Mouse (Mus musculus): ENCODE results near the gene Mapk12. TPM values are rescaled to one million over a fixed set of nuclear protein-coding genes. Genes with fewer than 3 reads are reported as not detected.

Mapk12 gene
- polyA plus RNA-seq, 1 experiment from 2014 or later: 5.1 TPM

GRCm38 (mm10) chr15:89179630-89179964 lies 39.1 kb upstream of the Mapk12 start:
- no peaks in the 10 kb centered on the region for H3K27me3 ChIP-seq (replicated peaks; ENCODE audit: control insufficient read depth, insufficient read depth, low read length)
- no peak for ATAC-seq
- no peaks in the 10 kb centered on the region for H3K9me3 ChIP-seq (replicated peaks; ENCODE audit: control insufficient read depth, low read length)
- H3K4me2 ChIP-seq (ENCODE audit: low read length): peak overlapping the region; percentile 67
- peak overlapping the region; percentile 95 for H3K27ac ChIP-seq (ENCODE audit: low read depth, low read length)
- under 1% methylated on average over 6 of the region's 6 CpGs for WGBS
- H3K4me1 ChIP-seq (ENCODE audit: control insufficient read depth, insufficient read depth, low read length): peaks cover 72% of the 10 kb centered on the region
- no peak for DNase-seq (ENCODE audit: low spot score)
- H3K4me3 ChIP-seq (ENCODE audit: low read depth, low read length): peak overlapping the region; percentile 86
- H3K36me3 ChIP-seq (ENCODE audit: control insufficient read depth, insufficient read depth, low read length): 0 out of 2 replicates have a peak, but pooled peaks cover 2% of the 10 kb centered on the region
- H3K9ac ChIP-seq (ENCODE audit: low read length): peak overlapping the region; percentile 98

GRCm38 (mm10) chr15:89178954-89179629 lies 38.6 kb upstream of the Mapk12 start:
- H3K4me3 ChIP-seq (ENCODE audit: low read depth, low read length): peak overlapping the region; percentile 86
- ATAC-seq (0 out of 2 replicates have a peak, but pooled peaks have one; percentile 8), DNase-seq (ENCODE audit: low spot score) (peak; percentile 72)
- no peaks in the 10 kb centered on the region for H3K27me3 ChIP-seq (replicated peaks; ENCODE audit: control insufficient read depth, insufficient read depth, low read length)
- H3K27ac ChIP-seq (ENCODE audit: low read depth, low read length): peak overlapping the region; percentile 95; the same call in 1 of the 2 replicates
- H3K36me3 ChIP-seq (ENCODE audit: control insufficient read depth, insufficient read depth, low read length): no peaks in the 10 kb centered on the region
- no peaks in the 10 kb centered on the region for H3K9me3 ChIP-seq (replicated peaks; ENCODE audit: control insufficient read depth, low read length)
- peak overlapping the region; percentile 98 for H3K9ac ChIP-seq (ENCODE audit: low read length)
- WGBS: 3% methylated on average over 16 of the region's 16 CpGs
- peaks cover 72% of the 10 kb centered on the region for H3K4me1 ChIP-seq (ENCODE audit: control insufficient read depth, insufficient read depth, low read length)
- peak overlapping the region; percentile 67 for H3K4me2 ChIP-seq (ENCODE audit: low read length)

GRCm38 (mm10) chr15:89178260-89178860 lies 37.9 kb upstream of the Mapk12 start:
- Histone ChIP-seq H3K27me3 (replicated peaks; ENCODE audit: control insufficient read depth, insufficient read depth, low read length) (no peaks in the 10 kb centered on the region), H3K9me3 (replicated peaks; ENCODE audit: control insufficient read depth, low read length) (no peaks in the 10 kb centered on the region), H3K4me1 (ENCODE audit: control insufficient read depth, insufficient read depth, low read length) (peaks cover 78% of the 10 kb centered on the region), H3K4me3 (ENCODE audit: low read depth, low read length) (peak overlapping the region; percentile 86), H3K36me3 (ENCODE audit: control insufficient read depth, insufficient read depth, low read length) (no peaks in the 10 kb centered on the region), H3K27ac (ENCODE audit: low read depth, low read length) (peak overlapping the region; percentile 95; the same call in 1 of the 2 replicates), H3K9ac (ENCODE audit: low read length) (peak overlapping the region; percentile 98), H3K4me2 (ENCODE audit: low read length) (peak overlapping the region; percentile 67)
- 63% methylated on average over 7 of the region's 7 CpGs for WGBS
- DNase-seq (ENCODE audit: low spot score) (peak; percentile 38), ATAC-seq (no peak)

- no peaks in the 10 kb centered on the region for H3K27me3 ChIP-seq (replicated peaks; ENCODE audit: control insufficient read depth, insufficient read depth, low read length)
- H3K9me3 ChIP-seq (replicated peaks; ENCODE audit: control insufficient read depth, low read length): no peaks in the 10 kb centered on the region
- H3K4me3 ChIP-seq (ENCODE audit: low read depth, low read length): no peak overlapping the region; the same call in 1 of the 2 replicates
- no peak overlapping the region; the same call in 1 of the 2 replicates for H3K9ac ChIP-seq (ENCODE audit: low read length)
- H3K4me1 ChIP-seq (ENCODE audit: control insufficient read depth, insufficient read depth, low read length): peaks cover 75% of the 10 kb centered on the region
- WGBS: 82% methylated on average over 4 of the region's 4 CpGs
- H3K4me2 ChIP-seq (ENCODE audit: low read length): peak overlapping the region; percentile 67
- H3K36me3 ChIP-seq (ENCODE audit: control insufficient read depth, insufficient read depth, low read length): no peaks in the 10 kb centered on the region
- ATAC-seq: no peak
- H3K27ac ChIP-seq (ENCODE audit: low read depth, low read length): peak overlapping the region; percentile 3; the same call in 1 of the 2 replicates
- no peak for DNase-seq (ENCODE audit: low spot score)
Measured at GRCm38 (mm10) chr15:89177576-89178259, 37.2 kb upstream of the Mapk12 start.

- no peak overlapping the region; the same call in 1 of the 2 replicates for H3K9ac ChIP-seq (ENCODE audit: low read length)
- H3K27ac ChIP-seq (ENCODE audit: low read depth, low read length): peak overlapping the region; percentile 33; the same call in 1 of the 2 replicates
- H3K4me3 ChIP-seq (ENCODE audit: low read depth, low read length): no peak overlapping the region
- peaks cover 75% of the 10 kb centered on the region for H3K4me1 ChIP-seq (ENCODE audit: control insufficient read depth, insufficient read depth, low read length)
- ATAC-seq (no peak), DNase-seq (ENCODE audit: low spot score) (peak; percentile 66)
- H3K27me3 ChIP-seq (replicated peaks; ENCODE audit: control insufficient read depth, insufficient read depth, low read length): no peaks in the 10 kb centered on the region
- WGBS: 8% methylated on average over 5 of the region's 5 CpGs
- no peaks in the 10 kb centered on the region for H3K9me3 ChIP-seq (replicated peaks; ENCODE audit: control insufficient read depth, low read length)
- H3K4me2 ChIP-seq (ENCODE audit: low read length): peak overlapping the region; percentile 67
- H3K36me3 ChIP-seq (ENCODE audit: control insufficient read depth, insufficient read depth, low read length): no peaks in the 10 kb centered on the region
Measured at GRCm38 (mm10) chr15:89177121-89177520, 36.6 kb upstream of the Mapk12 start.

- Histone ChIP-seq H3K4me3 (ENCODE audit: low read depth, low read length) (no peak overlapping the region), H3K4me1 (ENCODE audit: control insufficient read depth, insufficient read depth, low read length) (peaks cover 74% of the 10 kb centered on the region), H3K9ac (ENCODE audit: low read length) (no peak overlapping the region), H3K9me3 (replicated peaks; ENCODE audit: control insufficient read depth, low read length) (no peaks in the 10 kb centered on the region), H3K27me3 (replicated peaks; ENCODE audit: control insufficient read depth, insufficient read depth, low read length) (no peaks in the 10 kb centered on the region), H3K27ac (ENCODE audit: low read depth, low read length) (no peak overlapping the region), H3K4me2 (ENCODE audit: low read length) (peak overlapping the region; percentile 67; the same call in 1 of the 2 replicates), H3K36me3 (ENCODE audit: control insufficient read depth, insufficient read depth, low read length) (no peaks in the 10 kb centered on the region)
- no peak for DNase-seq (ENCODE audit: low spot score)
- ATAC-seq: no peak
- 61% methylated on average over 13 of the region's 13 CpGs for WGBS
Measured at GRCm38 (mm10) chr15:89175411-89176155, 35.1 kb upstream of the Mapk12 start.

- Histone ChIP-seq H3K36me3 (ENCODE audit: control insufficient read depth, insufficient read depth, low read length) (peaks cover 6% of the 10 kb centered on the region; the same call in 1 of the 2 replicates), H3K27ac (ENCODE audit: low read depth, low read length) (peak overlapping the region; percentile 39; the same call in 1 of the 2 replicates), H3K9ac (ENCODE audit: low read length) (peak overlapping the region; percentile 75; the same call in 1 of the 2 replicates), H3K9me3 (replicated peaks; ENCODE audit: control insufficient read depth, low read length) (no peaks in the 10 kb centered on the region), H3K4me2 (ENCODE audit: low read length) (peak overlapping the region; percentile 100), H3K4me1 (ENCODE audit: control insufficient read depth, insufficient read depth, low read length) (peaks cover 77% of the 10 kb centered on the region), H3K27me3 (replicated peaks; ENCODE audit: control insufficient read depth, insufficient read depth, low read length) (no peaks in the 10 kb centered on the region), H3K4me3 (ENCODE audit: low read depth, low read length) (no peak overlapping the region)
- WGBS: 42% methylated on average over 11 of the region's 11 CpGs
- DNase-seq (ENCODE audit: low spot score): no peak
- no peak for ATAC-seq
Measured at GRCm38 (mm10) chr15:89174889-89175339, 34.4 kb upstream of the Mapk12 start.

GRCm38 (mm10) chr15:89173906-89174214 lies 33.4 kb upstream of the Mapk12 start:
- peak; percentile 5; the same call in 1 of the 2 replicates for ATAC-seq

More at GRCm38 (mm10) chr15:89173906-89174214, 33.4 kb upstream of the Mapk12 start:
- peak overlapping the region; percentile 75 for H3K9ac ChIP-seq (ENCODE audit: low read length)
- no peaks in the 10 kb centered on the region for H3K27me3 ChIP-seq (replicated peaks; ENCODE audit: control insufficient read depth, insufficient read depth, low read length)
- peak overlapping the region; percentile 100 for H3K4me2 ChIP-seq (ENCODE audit: low read length)
- H3K4me3 ChIP-seq (ENCODE audit: low read depth, low read length): peak overlapping the region; percentile 51
- no peak overlapping the region for H3K27ac ChIP-seq (ENCODE audit: low read depth, low read length)
- peaks cover 79% of the 10 kb centered on the region for H3K4me1 ChIP-seq (ENCODE audit: control insufficient read depth, insufficient read depth, low read length)
- DNase-seq (ENCODE audit: low spot score): no peak
- H3K36me3 ChIP-seq (ENCODE audit: control insufficient read depth, insufficient read depth, low read length): peaks cover 16% of the 10 kb centered on the region; the same call in 1 of the 2 replicates
- 2% methylated on average over 15 of the region's 15 CpGs for WGBS
- H3K9me3 ChIP-seq (replicated peaks; ENCODE audit: control insufficient read depth, low read length): no peaks in the 10 kb centered on the region
